Mouse (Mus musculus) heart, embryonic 13.5 days (tissue): ENCODE measurements around the gene Oat. TPM values are rescaled to one million over a fixed set of nuclear protein-coding genes. Genes with fewer than 3 reads are reported as not detected.

Source experiments
- ATAC-seq: fragments of 200-750 bp; cut with Nextera tagmentation; 2 replicates; pipeline ENCODE4 v1.8.0; 2017; ENCODE audit warnings: moderate TSS enrichment; ENCODE audit not compliant: insufficient number of reproducible peaks, low FRiP score, low TSS enrichment; ENCODE audit errors: extremely low read depth
- H3K27ac ChIP-seq: fragments of 300-500 bp; sonication (generic); replicated peaks from 2 replicates; pipeline ENCODE4 v1.5.1; 2015; ENCODE audit warnings: moderate library complexity, mild to moderate bottlenecking, inconsistent platforms
- H3K27me3 ChIP-seq: fragments of 300-500 bp; sonication (generic); replicated peaks from 2 replicates; pipeline ENCODE4 v1.6.1; 2015; ENCODE audit warnings: mild to moderate bottlenecking, inconsistent platforms
- H3K36me3 ChIP-seq: fragments of 300-500 bp; sonication (generic); 2 replicates; pipeline ENCODE4 v1.6.1; 2015; ENCODE audit warnings: mild to moderate bottlenecking, inconsistent platforms
- H3K4me1 ChIP-seq: fragments of 300-500 bp; sonication (generic); 2 replicates; pipeline ENCODE4 v1.6.1; 2015; ENCODE audit warnings: inconsistent platforms
- H3K4me2 ChIP-seq: fragments of 300-500 bp; sonication (generic); 2 replicates; pipeline ENCODE4 v1.6.1; 2015; ENCODE audit warnings: inconsistent platforms, mild to moderate bottlenecking, moderate library complexity
- H3K4me3 ChIP-seq: fragments of 300-500 bp; sonication (generic); 2 replicates; pipeline ENCODE4 v1.5.1; 2015; ENCODE audit warnings: moderate library complexity, mild to moderate bottlenecking, inconsistent platforms
- H3K9ac ChIP-seq: fragments of 300-500 bp; sonication (generic); 2 replicates; pipeline ENCODE4 v1.6.1; 2015; ENCODE audit warnings: inconsistent platforms, mild to moderate bottlenecking, moderate library complexity
- H3K9me3 ChIP-seq: fragments of 300-500 bp; sonication (generic); 2 replicates; pipeline ENCODE4 v1.6.1; 2016; ENCODE audit warnings: inconsistent platforms
- WGBS: fragments of 180-500 bp; shearing (Covaris S2); methylation state at CpG from one replicate; pipeline ENCODE4 v1.1.7; 2015; ENCODE audit warnings: mixed read lengths; 5-methylcytosine and 5-hydroxymethylcytosine counted together
- polyA plus RNA-seq: library from polyadenylated mRNA; unstranded; fragments of >200 nt; fragmentation: Nextera tagmentation; extraction: Ambion mirVana; gene quantifications from 2 replicates; pipeline ENCODE4 v1.2.1, GENCODE M21; 2015

Gene Oat
- polyA plus RNA-seq, 1 experiment from 2014 or later = 169 TPM

GRCm38 (mm10) chr7:132605689-132606088 is 29.5 kb upstream of the Oat start:
- peaks cover 5% of the 10 kb centered on the region for H3K4me1 ChIP-seq
- peaks cover 54% of the 10 kb centered on the region for H3K27me3 ChIP-seq
- no peaks in the 10 kb centered on the region for H3K9me3 ChIP-seq
- H3K27ac ChIP-seq = no peak overlapping the region
- H3K4me3 ChIP-seq = no peak overlapping the region
- 53% methylated on average over 5 of the region's 5 CpGs for WGBS
- H3K36me3 ChIP-seq = no peaks in the 10 kb centered on the region
- no peak for ATAC-seq
- no peak overlapping the region for H3K9ac ChIP-seq
- H3K4me2 ChIP-seq = no peak overlapping the region

- WGBS = 78% methylated on average over 4 of the region's 4 CpGs
- peaks cover 64% of the 10 kb centered on the region for H3K27me3 ChIP-seq
Measured at GRCm38 (mm10) chr7:132604720-132605119, 28.5 kb upstream of the Oat start.

GRCm38 (mm10) chr7:132600926-132601325 is 24.7 kb upstream of the Oat start:
- Histone ChIP-seq H3K9ac (no peak overlapping the region), H3K36me3 (no peaks in the 10 kb centered on the region), H3K27me3 (peaks cover 90% of the 10 kb centered on the region), H3K27ac (no peak overlapping the region), H3K4me1 (peaks cover 31% of the 10 kb centered on the region), H3K9me3 (no peaks in the 10 kb centered on the region), H3K4me3 (no peak overlapping the region), H3K4me2 (no peak overlapping the region)
- WGBS = 21% methylated on average over 8 of the region's 8 CpGs
- no peak for ATAC-seq

More at GRCm38 (mm10) chr7:132604720-132605119, 28.5 kb upstream of the Oat start:
- Histone ChIP-seq H3K4me3 (no peak overlapping the region), H3K4me1 (peaks cover 4% of the 10 kb centered on the region), H3K9ac (no peak overlapping the region), H3K36me3 (no peaks in the 10 kb centered on the region), H3K9me3 (no peaks in the 10 kb centered on the region), H3K4me2 (no peak overlapping the region), H3K27ac (no peak overlapping the region)
- ATAC-seq = no peak

GRCm38 (mm10) chr7:132600026-132600425 is 23.8 kb upstream of the Oat start:
- ATAC-seq = no peak
- no peaks in the 10 kb centered on the region for H3K36me3 ChIP-seq
- peak overlapping the region; percentile 86 for H3K4me2 ChIP-seq
- peak overlapping the region; percentile 54 for H3K4me3 ChIP-seq
- H3K4me1 ChIP-seq = peaks cover 31% of the 10 kb centered on the region
- H3K9ac ChIP-seq = peak overlapping the region; percentile 63; the same call in 1 of the 2 replicates
- no peaks in the 10 kb centered on the region for H3K9me3 ChIP-seq
- WGBS = 3% methylated on average over 9 of the region's 9 CpGs
- no peak overlapping the region for H3K27ac ChIP-seq
- peaks cover 94% of the 10 kb centered on the region for H3K27me3 ChIP-seq

GRCm38 (mm10) chr7:132599071-132599975 is 23.1 kb upstream of the Oat start, which contains the start of gene Nkx1-2:
Gene Nkx1-2 (minus strand): TSS chr7:132599637.
- Histone ChIP-seq H3K27me3 (peaks cover 93% of the 10 kb centered on the region), H3K36me3 (no peaks in the 10 kb centered on the region), H3K4me3 (peak within 1 kb of the TSS; percentile 64), H3K4me2 (peak within 1 kb of the TSS; percentile 91), H3K4me1 (peaks cover 31% of the 10 kb centered on the region), H3K27ac (no peak within 1 kb of the TSS), H3K9ac (peak within 1 kb of the TSS; percentile 63), H3K9me3 (no peaks in the 10 kb centered on the region)
- under 1% methylated on average over 47 of the region's 52 CpGs for WGBS
- ATAC-seq = no peak; the same call in 1 of the 2 replicates

GRCm38 (mm10) chr7:132597251-132598041 is 21.2 kb upstream of the Oat start:
- Histone ChIP-seq H3K4me3 (peak overlapping the region; percentile 64), H3K27ac (no peak overlapping the region), H3K4me1 (peaks cover 32% of the 10 kb centered on the region), H3K4me2 (peak overlapping the region; percentile 91), H3K36me3 (no peaks in the 10 kb centered on the region), H3K9ac (peak overlapping the region; percentile 76), H3K9me3 (no peaks in the 10 kb centered on the region), H3K27me3 (peaks cover 84% of the 10 kb centered on the region)
- ATAC-seq = no peak
- under 1% methylated on average over 57 of the region's 60 CpGs for WGBS

GRCm38 (mm10) chr7:132596557-132597250 is 20.5 kb upstream of the Oat start:
- no peak overlapping the region for H3K27ac ChIP-seq
- peaks cover 77% of the 10 kb centered on the region for H3K27me3 ChIP-seq
- H3K4me2 ChIP-seq = peak overlapping the region; percentile 91
- peaks cover 34% of the 10 kb centered on the region for H3K4me1 ChIP-seq
- peak overlapping the region; percentile 76 for H3K9ac ChIP-seq
- 7% methylated on average over 26 of the region's 26 CpGs for WGBS
- H3K4me3 ChIP-seq = peak overlapping the region; percentile 64
- H3K36me3 ChIP-seq = no peaks in the 10 kb centered on the region
- no peaks in the 10 kb centered on the region for H3K9me3 ChIP-seq
- no peak for ATAC-seq

GRCm38 (mm10) chr7:132595787-132596186 is 19.6 kb upstream of the Oat start:
- no peak overlapping the region for H3K27ac ChIP-seq

GRCm38 (mm10) chr7:132594325-132594724 is 18.1 kb upstream of the Oat start:
- no peak overlapping the region for H3K27ac ChIP-seq
- H3K4me2 ChIP-seq = no peak overlapping the region
- ATAC-seq = no peak
- H3K4me1 ChIP-seq = peaks cover 26% of the 10 kb centered on the region
- H3K4me3 ChIP-seq = no peak overlapping the region
- no peak overlapping the region for H3K9ac ChIP-seq
- H3K36me3 ChIP-seq = no peaks in the 10 kb centered on the region
- H3K9me3 ChIP-seq = no peaks in the 10 kb centered on the region
- peaks cover 53% of the 10 kb centered on the region for H3K27me3 ChIP-seq
- WGBS = 82% methylated on average over 2 of the region's 2 CpGs

More at GRCm38 (mm10) chr7:132595787-132596186, 19.6 kb upstream of the Oat start:
- WGBS = 65% methylated on average over 3 of the region's 3 CpGs
- peaks cover 34% of the 10 kb centered on the region for H3K4me1 ChIP-seq
- ATAC-seq = no peak
- no peaks in the 10 kb centered on the region for H3K9me3 ChIP-seq
- H3K4me2 ChIP-seq = no peak overlapping the region
- H3K9ac ChIP-seq = no peak overlapping the region
- peaks cover 67% of the 10 kb centered on the region for H3K27me3 ChIP-seq
- H3K4me3 ChIP-seq = no peak overlapping the region
- no peaks in the 10 kb centered on the region for H3K36me3 ChIP-seq

GRCm38 (mm10) chr7:132593762-132594161 is 17.6 kb upstream of the Oat start:
- ATAC-seq = no peak
- Histone ChIP-seq H3K27ac (no peak overlapping the region), H3K36me3 (no peaks in the 10 kb centered on the region), H3K4me2 (no peak overlapping the region), H3K9me3 (no peaks in the 10 kb centered on the region), H3K9ac (no peak overlapping the region), H3K4me3 (no peak overlapping the region), H3K27me3 (peaks cover 47% of the 10 kb centered on the region), H3K4me1 (peaks cover 21% of the 10 kb centered on the region)
- 63% methylated on average over 2 of the region's 2 CpGs for WGBS

GRCm38 (mm10) chr7:132589610-132590009 is 13.4 kb upstream of the Oat start:
- Histone ChIP-seq H3K9ac (no peak overlapping the region), H3K9me3 (no peaks in the 10 kb centered on the region), H3K4me1 (peaks cover 7% of the 10 kb centered on the region), H3K4me2 (no peak overlapping the region), H3K27ac (no peak overlapping the region), H3K27me3 (0 out of 2 replicates have a peak, but pooled peaks cover 8% of the 10 kb centered on the region), H3K4me3 (no peak overlapping the region), H3K36me3 (no peaks in the 10 kb centered on the region)
- 55% methylated on average over 5 of the region's 5 CpGs for WGBS
- no peak for ATAC-seq
